Mouse (Mus musculus): Measurements from ENCODE around the gene Wee2.

The Wee2 gene

DNA sequence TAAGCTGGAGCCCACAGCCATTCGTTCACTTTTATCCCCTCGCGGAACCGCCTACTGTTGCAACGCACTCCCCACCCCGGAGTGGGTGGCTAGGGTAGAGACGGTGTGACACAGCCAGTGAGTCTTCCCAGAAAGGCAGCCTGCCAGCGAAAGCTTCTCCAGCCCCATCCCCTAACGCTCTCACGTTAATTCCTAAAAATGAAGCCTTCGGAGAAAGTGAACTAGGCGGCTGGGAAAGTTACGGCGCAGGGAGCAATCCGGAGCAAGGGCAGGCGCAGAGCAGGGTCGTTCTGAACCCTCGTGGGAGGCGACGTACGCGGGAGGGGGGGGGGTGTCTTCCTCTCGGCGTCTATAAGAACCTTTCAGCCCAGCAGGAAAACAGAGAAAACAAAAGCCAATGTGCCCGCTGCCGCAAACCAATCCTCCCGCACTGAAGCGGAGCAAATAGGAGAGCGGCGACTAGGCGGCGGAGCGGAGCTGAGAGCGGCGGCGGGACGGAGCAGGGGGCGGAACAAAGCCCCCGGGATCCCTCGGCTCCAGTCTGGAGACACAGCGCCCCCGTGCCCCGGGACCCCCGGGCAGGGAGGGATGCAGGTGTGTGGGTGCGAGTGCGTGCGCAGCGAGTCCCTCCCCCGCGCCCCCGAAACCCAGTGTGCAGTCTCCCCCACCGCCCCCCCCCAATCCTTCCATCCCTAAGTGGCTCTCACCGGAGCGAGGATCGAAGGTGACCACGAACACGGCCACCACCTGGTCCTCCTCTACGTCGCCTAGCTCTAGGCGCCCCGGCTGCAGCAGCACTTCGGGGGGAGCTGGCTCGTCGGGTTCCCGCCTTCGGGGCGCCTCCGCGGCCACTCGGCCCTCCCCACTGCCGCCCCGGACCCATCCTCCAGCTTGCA, 3.5 kb upstream of the Wee2 start:
- DNase-seq (ENCODE audit: low spot score) = peak; percentile 10

- DNase-seq (ENCODE audit: low spot score) = peak; percentile 69
Measured at GRCm38 (mm10) chr6:40436047-40436483, 2.8 kb upstream of the Wee2 start, which contains the start of gene E330009J07Rik. E330009J07Rik (minus strand) TSS chr6:40436135.

GRCm38 (mm10) chr6:40439731-40440130, 843 bp downstream of the Wee2 start:
- DNase-seq (ENCODE audit: low spot score) = no peak

GRCm38 (mm10) chr6:40441276-40441675, 2.4 kb downstream of the Wee2 start:
- DNase-seq (ENCODE audit: low spot score) = no peak

DNA sequence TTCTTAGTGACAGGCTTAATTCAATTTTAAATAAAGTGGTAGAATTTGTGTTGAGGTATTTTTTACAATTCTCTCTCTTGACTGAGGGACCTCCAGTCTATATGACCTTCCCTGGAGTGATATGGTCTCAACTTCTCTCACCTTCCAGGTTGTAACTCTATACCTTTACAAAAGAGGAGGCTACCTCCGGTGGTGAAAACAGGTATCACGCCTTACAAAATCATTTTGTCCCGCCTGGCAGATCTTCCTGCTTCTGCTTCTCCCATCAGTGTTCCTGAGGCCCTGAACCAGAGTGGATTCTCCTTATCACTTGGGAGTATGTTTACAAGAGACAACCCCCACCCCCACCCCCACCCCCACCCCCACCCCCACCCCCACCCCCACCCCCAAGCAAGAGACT, 2.9 kb downstream of the Wee2 start:
- DNase-seq (ENCODE audit: low spot score) = no peak

GRCm38 (mm10) chr6:40443281-40443928, 4.5 kb downstream of the Wee2 start:
- no peak for DNase-seq (ENCODE audit: low spot score)

DNA sequence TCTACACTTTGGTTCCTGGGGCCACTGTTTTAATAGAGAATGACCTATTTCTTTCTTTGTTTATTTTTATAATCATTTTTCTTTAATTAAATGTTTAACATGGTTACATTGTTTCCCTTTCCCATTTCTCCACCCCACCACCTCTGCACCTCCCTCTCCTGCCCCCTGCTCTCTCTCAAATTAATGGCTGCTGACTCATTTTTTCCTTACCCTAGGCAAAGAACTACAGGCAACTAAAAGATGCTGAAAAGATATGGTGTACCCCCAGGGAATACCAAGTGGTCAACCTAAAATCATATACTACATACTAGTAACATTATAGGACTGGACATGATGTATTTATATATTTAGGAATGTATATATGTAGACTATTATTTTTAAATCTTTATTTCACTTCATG, 9.7 kb downstream of the Wee2 start:
- no peak for DNase-seq (ENCODE audit: low spot score)

- no peak for DNase-seq (ENCODE audit: low spot score)
Measured at GRCm38 (mm10) chr6:40454436-40455041, 15.7 kb downstream of the Wee2 start.

DNA sequence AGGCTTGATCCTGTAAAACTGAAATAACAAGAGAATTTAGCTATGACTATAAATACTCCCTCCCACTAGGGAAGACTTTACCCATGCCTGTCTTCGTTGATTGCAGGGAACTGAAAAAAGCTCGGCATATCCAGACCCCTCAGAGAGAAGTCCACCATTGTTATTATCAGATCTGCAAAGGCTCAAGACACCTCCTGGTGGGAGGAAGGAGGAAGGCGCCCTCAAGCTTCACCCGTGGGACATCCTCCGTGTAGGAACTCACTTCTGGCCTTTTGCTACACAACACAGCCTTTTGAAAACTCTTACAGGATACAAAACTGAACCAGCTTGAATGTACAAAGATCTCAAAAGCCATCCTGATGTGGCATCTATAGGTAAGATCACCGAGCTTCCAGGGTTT, 26.8 kb downstream of the Wee2 start:
- no peak for DNase-seq (ENCODE audit: low spot score)

GRCm38 (mm10) chr6:40470916-40471719, 32.2 kb downstream of the Wee2 start, which contains the start of gene Ssbp1:
Ssbp1 (plus strand) TSS chr6:40471352.
- peak; percentile 67 for DNase-seq (ENCODE audit: low spot score)

DNA sequence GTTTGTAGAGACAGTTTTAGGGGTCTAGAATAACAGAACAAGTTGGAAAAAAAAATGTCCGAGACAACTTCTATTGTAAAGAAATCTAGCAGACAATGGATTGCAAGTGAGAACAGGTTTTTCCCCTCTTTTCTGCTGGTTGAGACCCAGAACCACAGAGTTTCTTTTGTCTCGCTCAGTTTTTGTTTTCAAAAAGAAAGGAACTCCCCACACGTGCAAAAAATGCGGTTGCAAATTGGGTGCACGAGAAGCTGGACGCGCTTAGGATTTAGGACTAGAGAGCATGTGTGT, 32.8 kb downstream of the Wee2 start:
- no peak for DNase-seq (ENCODE audit: low spot score)

- DNase-seq (ENCODE audit: low spot score) = no peak
Measured at GRCm38 (mm10) chr6:40476132-40476531, 37.2 kb downstream of the Wee2 start.

- no peak for DNase-seq (ENCODE audit: low spot score)
Measured at GRCm38 (mm10) chr6:40479705-40480104, 40.8 kb downstream of the Wee2 start.

DNA sequence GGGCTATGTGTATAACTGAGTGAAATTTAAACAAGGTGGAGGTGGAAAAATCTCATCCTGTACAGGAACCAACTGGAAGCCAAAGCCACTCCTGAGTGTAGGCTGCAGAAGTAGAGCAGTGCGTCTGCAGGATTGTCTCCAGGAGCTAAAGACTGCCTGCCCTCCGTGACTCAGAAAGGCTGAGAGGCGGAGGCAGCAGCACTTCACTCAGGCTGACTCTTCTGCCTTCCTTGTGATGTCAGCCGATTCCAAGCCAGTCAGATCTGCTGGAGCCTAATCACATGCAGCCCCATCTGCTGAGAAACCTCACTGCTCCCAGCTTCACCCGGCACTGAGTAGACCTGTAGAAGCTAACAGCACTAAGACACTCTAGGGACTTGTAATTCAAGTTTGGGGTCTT, 43.4 kb downstream of the Wee2 start:
- no peak for DNase-seq (ENCODE audit: low spot score)

- DNase-seq (ENCODE audit: low spot score) = no peak
Measured at GRCm38 (mm10) chr6:40490933-40491332, 52.0 kb downstream of the Wee2 start, which contains the start of gene Tas2r137. Tas2r137 (plus strand) TSS chr6:40491233.

DNA sequence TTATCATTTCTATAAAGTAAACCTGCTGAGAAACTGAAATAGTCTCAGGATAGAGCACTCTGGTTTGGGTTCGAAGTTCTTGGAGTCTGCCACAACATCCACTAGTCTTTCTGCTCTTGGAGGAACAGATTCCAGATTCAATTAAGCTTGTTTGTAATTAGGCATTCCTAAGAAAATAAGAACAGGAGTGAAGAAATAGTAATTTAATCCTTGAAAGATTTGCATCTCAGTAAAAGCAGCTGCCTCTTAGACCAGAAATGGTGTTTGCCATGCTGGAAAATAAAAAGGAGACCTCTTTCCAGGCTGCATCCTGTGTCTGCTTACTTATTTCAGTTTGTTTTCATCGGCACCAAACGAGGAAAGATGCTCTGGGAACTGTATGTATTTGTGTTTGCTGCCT, 54.3 kb downstream of the Wee2 start, which contains the start of gene Tas2r108:
Gene Tas2r108, plus strand, starts transcription at position 301 of the 400 bp plus-strand sequence.
- no peak for DNase-seq (ENCODE audit: low spot score)
